Mouse (Mus musculus) kidney, adult 10 weeks (tissue): ENCODE measurements around the gene Smurf1. TPM values are rescaled to one million over a fixed set of nuclear protein-coding genes. Genes with fewer than 3 reads are reported as not detected.

ENCODE experiments used
- polyA plus RNA-seq: library from polyadenylated mRNA; stranded (reverse); fragments of 350-450 nt; fragmentation: Illumina TruSeq; extraction: RNeasy Lipid Tissue Mini Kit (QIAGEN cat#74804); gene quantifications from one replicate; pipeline ENCODE4 v1.2.3, GENCODE M21; 2014; ENCODE audit warnings: low read depth, low replicate concordance

Gene Smurf1
- polyA plus RNA-seq, result 4.9 TPM

GRCm38 (mm10) chr5:144965639-144966351 is at the start of gene Smurf1:
TSS of gene Smurf1 (minus strand) at chr5:144965847.

Other genes starting within 250 kb of the Smurf1 start
- not detected for gene Tmem130, start 204.0 kb downstream of the Smurf1 start, polyA plus RNA-seq
- 5.1 TPM for gene Trrap, start 198.1 kb downstream of the Smurf1 start, polyA plus RNA-seq
- not detected for gene Gm4871, start 66.9 kb upstream of the Smurf1 start, polyA plus RNA-seq
- gene 1700018F24Rik, start 77.1 kb upstream of the Smurf1 start, polyA plus RNA-seq, result not detected
- 18.7 TPM for gene Arpc1a, start 118.0 kb upstream of the Smurf1 start, polyA plus RNA-seq
- gene Kpna7, start 118.2 kb upstream of the Smurf1 start, polyA plus RNA-seq, result not detected
- 11.2 TPM for gene Arpc1b, start 148.4 kb upstream of the Smurf1 start, polyA plus RNA-seq
- gene Pdap1, start 174.4 kb upstream of the Smurf1 start, polyA plus RNA-seq, result 23.8 TPM
- 230 TPM for gene Bud31, start 174.5 kb upstream of the Smurf1 start, polyA plus RNA-seq
- gene Ptcd1, start 201.3 kb upstream of the Smurf1 start, polyA plus RNA-seq, result 1.3 TPM
- 1.3 TPM for gene Cpsf4, start 201.4 kb upstream of the Smurf1 start, polyA plus RNA-seq
- gene Atp5j2, start 226.2 kb upstream of the Smurf1 start, polyA plus RNA-seq, result 33.4 TPM
- 1.8 TPM for gene Zkscan14, start 236.0 kb upstream of the Smurf1 start, polyA plus RNA-seq
- 7.6 TPM for gene Zkscan5, start 238.7 kb upstream of the Smurf1 start, polyA plus RNA-seq